Mouse (Mus musculus) kidney, adult 2 months (tissue): Measurements from ENCODE around the gene Dbil5. TPM values are rescaled to one million over a fixed set of nuclear protein-coding genes. Genes with fewer than 3 reads are reported as not detected.
A peak's percentile ranks its signal among the peaks of the same experiment; 100 is the strongest.

Experiments
- DNase-seq: peaks from one replicate; pipeline ENCODE4 v3.0.0; 2021
- H3K27ac ChIP-seq: fragments of 200-500 bp; 2 replicates; pipeline ENCODE4 v1.5.1; 2012; ENCODE audit warnings: low read depth, low read length, control low read depth, inconsistent platforms; ENCODE audit not compliant: insufficient read depth
- H3K27me3 ChIP-seq: fragments of 200-500 bp; replicated peaks from 2 replicates; pipeline ENCODE4 v1.6.1; 2012; ENCODE audit warnings: mild to moderate bottlenecking, moderate library complexity, low read length, inconsistent platforms; ENCODE audit not compliant: control insufficient read depth, insufficient read depth
- H3K36me3 ChIP-seq: fragments of 200-500 bp; 2 replicates; pipeline ENCODE4 v1.6.1; 2012; ENCODE audit warnings: mild to moderate bottlenecking, moderate library complexity, low read length, inconsistent platforms; ENCODE audit not compliant: control insufficient read depth, insufficient read depth
- H3K4me1 ChIP-seq: fragments of 200-500 bp; 2 replicates; pipeline ENCODE4 v1.6.1; 2011; ENCODE audit warnings: low read length; ENCODE audit not compliant: control insufficient read depth, insufficient read depth
- H3K4me3 ChIP-seq: fragments of 200-500 bp; 2 replicates; pipeline ENCODE4 v1.5.1; 2011; ENCODE audit warnings: mild to moderate bottlenecking, low read depth, low read length, control low read depth; ENCODE audit not compliant: insufficient read depth
- CTCF ChIP-seq: fragments of 200-500 bp; conservative IDR thresholded peaks from 2 replicates; pipeline ENCODE4 v1.5.1; 2011; ENCODE audit warnings: low read depth, mild to moderate bottlenecking, control low read depth, low read length, moderate library complexity, mixed read lengths; ENCODE audit not compliant: insufficient read depth, insufficient read length
- POLR2A ChIP-seq: fragments of 200-500 bp; IDR thresholded peaks from one replicate; pipeline ENCODE4 v1.6.1; 2011; ENCODE audit warnings: low read depth, low read length, control low read depth
- WGBS: fragments of 180-500 bp; shearing (Covaris S2); methylation state at CpG from one replicate; pipeline ENCODE4 v1.1.7; 2018; 5-methylcytosine and 5-hydroxymethylcytosine counted together
- polyA plus RNA-seq: library from polyadenylated mRNA; depleted of rRNA; stranded (reverse); fragments of >200 nt; gene quantifications from 2 replicates; pipeline ENCODE4 v1.2.3, GENCODE M21; 2012

The Dbil5 gene
- polyA plus RNA-seq, 1 experiment = 0.58 TPM

- H3K4me3 ChIP-seq = no peak overlapping the region
- 88% methylated on average over 5 of the region's 5 CpGs for WGBS
- no peaks in the 10 kb centered on the region for H3K27me3 ChIP-seq
- no peaks in the 10 kb centered on the region for H3K36me3 ChIP-seq
- TF ChIP-seq POLR2A (no peak), CTCF (no peak)
- no peak overlapping the region for H3K27ac ChIP-seq
- no peak for DNase-seq
- H3K4me1 ChIP-seq = no peaks in the 10 kb centered on the region
Observed at GRCm38 (mm10) chr11:76213841-76214240, 3.6 kb upstream of the Dbil5 start.

- 80% methylated on average over 2 of the region's 2 CpGs for WGBS
- TF ChIP-seq CTCF (no peak), POLR2A (no peak)
- H3K4me3 ChIP-seq = no peak overlapping the region
- H3K36me3 ChIP-seq = no peaks in the 10 kb centered on the region
- no peak for DNase-seq
- H3K27me3 ChIP-seq = no peaks in the 10 kb centered on the region
- no peak overlapping the region for H3K27ac ChIP-seq
- no peaks in the 10 kb centered on the region for H3K4me1 ChIP-seq
Observed at GRCm38 (mm10) chr11:76215011-76215410, 2.4 kb upstream of the Dbil5 start.

DNA sequence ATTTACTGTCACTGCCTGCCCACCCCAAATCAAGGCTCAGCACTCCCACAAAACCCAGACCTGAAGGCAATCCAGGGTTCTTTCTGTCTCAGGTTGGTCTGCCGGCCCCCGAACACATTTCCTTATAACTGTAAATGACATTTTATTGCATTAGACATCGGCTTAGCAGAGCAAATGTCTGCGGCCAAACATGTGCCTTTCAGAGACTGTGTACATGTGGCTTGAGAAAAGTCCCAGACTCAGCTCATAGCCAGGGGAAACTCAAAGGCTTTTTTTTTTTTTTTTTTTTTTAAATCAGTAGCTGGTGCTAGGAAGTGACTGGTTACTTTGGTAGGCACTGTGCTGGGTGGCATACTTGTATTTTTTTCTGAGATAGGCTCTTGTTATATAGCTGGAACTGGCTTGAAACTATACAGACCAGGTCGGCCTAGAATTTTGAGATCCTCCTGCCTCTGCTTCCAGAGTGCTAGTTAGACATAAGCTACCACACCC lies 1.3 kb upstream of the Dbil5 start:
- no peak overlapping the region for H3K4me3 ChIP-seq
- no peaks in the 10 kb centered on the region for H3K27me3 ChIP-seq
- 96% methylated on average over 5 of the region's 5 CpGs for WGBS
- no peak for TF ChIP-seq POLR2A
- TF ChIP-seq CTCF = no peak
- DNase-seq = no peak
- no peak overlapping the region for H3K27ac ChIP-seq
- no peaks in the 10 kb centered on the region for H3K4me1 ChIP-seq
- no peaks in the 10 kb centered on the region for H3K36me3 ChIP-seq

DNA sequence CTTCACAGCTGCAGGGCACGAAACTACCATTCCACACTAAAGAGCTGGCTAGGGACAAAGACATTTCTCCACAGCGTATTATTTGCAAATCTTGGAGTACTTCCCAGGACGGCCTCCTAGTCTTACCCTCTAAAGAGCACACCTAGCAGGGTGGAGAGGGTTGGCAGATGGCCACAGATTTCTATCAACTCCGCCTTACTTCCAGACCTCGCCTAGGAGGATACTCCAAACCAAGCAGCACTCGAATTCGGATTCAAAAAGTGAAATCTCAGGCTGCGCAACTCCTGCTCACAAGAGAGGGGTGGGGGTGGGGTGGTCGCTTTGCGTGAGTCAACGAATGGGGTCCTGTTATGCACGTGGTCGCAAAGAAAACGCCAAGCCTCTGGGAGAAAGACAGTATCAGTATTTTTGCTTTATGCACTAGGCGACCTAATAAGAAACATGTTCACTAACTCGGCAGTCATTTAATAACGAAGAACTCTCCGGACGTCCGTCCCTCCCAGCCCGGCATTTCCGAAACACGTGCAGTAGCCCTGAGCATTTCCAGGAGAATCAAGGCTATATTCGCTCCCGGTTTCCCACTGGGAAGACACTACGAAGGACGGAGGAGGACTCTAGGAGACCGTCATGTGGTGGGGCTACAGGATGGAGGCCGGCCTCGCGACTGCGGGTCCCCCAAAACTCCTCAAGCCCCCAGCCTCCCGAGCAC lies 573 bp upstream of the Dbil5 start:
- WGBS = 1% methylated on average over 33 of the region's 33 CpGs
- Histone ChIP-seq H3K27me3 (no peaks in the 10 kb centered on the region), H3K4me1 (no peaks in the 10 kb centered on the region), H3K36me3 (no peaks in the 10 kb centered on the region), H3K27ac (peak overlapping the region; percentile 58), H3K4me3 (peak overlapping the region; percentile 78)
- DNase-seq = peak; percentile 70
- no peak for TF ChIP-seq CTCF
- TF ChIP-seq POLR2A = no peak

- H3K36me3 ChIP-seq = no peaks in the 10 kb centered on the region; the same call in 1 of the 2 replicates
- WGBS = 91% methylated on average over 5 of the region's 5 CpGs
Observed at GRCm38 (mm10) chr11:76224631-76225030, 7.2 kb downstream of the Dbil5 start.

DNA sequence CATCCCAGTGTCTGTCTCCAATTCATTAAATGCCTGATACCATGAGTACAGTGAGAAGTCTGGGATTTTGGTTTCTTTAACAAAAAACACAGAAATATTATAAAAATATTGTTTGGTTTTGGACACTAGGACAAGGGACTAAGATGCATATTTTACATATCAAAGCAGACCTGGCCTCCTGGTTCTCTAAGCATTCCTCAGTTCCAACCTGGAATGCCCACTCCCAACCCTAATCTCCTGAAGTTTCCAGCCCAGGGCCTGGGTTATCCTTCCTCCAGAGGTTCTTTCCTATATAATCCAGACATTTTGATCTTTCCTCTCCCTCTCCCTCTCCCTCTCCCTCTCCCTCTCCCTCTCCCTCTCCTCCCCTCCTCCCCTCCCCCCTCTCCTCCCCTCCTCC lies 7.6 kb downstream of the Dbil5 start:
- no peak for TF ChIP-seq POLR2A
- TF ChIP-seq CTCF = no peak
- H3K27me3 ChIP-seq = no peaks in the 10 kb centered on the region
- no peaks in the 10 kb centered on the region for H3K4me1 ChIP-seq
- no peak overlapping the region for H3K4me3 ChIP-seq
- DNase-seq = no peak
- no peaks in the 10 kb centered on the region; the same call in 1 of the 2 replicates for H3K36me3 ChIP-seq
- no peak overlapping the region for H3K27ac ChIP-seq

More at GRCm38 (mm10) chr11:76224631-76225030, 7.2 kb downstream of the Dbil5 start:
- H3K4me3 ChIP-seq = no peak overlapping the region
- DNase-seq = no peak
- H3K27ac ChIP-seq = no peak overlapping the region
- no peaks in the 10 kb centered on the region for H3K27me3 ChIP-seq
- TF ChIP-seq POLR2A (no peak), CTCF (no peak)
- no peaks in the 10 kb centered on the region for H3K4me1 ChIP-seq

GRCm38 (mm10) chr11:76236136-76236535 lies 18.7 kb downstream of the Dbil5 start:
- 90% methylated on average over 3 of the region's 3 CpGs for WGBS
- H3K4me1 ChIP-seq = no peaks in the 10 kb centered on the region
- peaks cover 6% of the 10 kb centered on the region for H3K36me3 ChIP-seq
- no peak for DNase-seq
- H3K4me3 ChIP-seq = no peak overlapping the region
- H3K27ac ChIP-seq = no peak overlapping the region
- H3K27me3 ChIP-seq = no peaks in the 10 kb centered on the region
- no peak for TF ChIP-seq CTCF
- TF ChIP-seq POLR2A = no peak
